Mouse (Mus musculus) kidney, postnatal 14 days (tissue): ENCODE data around the gene Ipo8.

Experiments used
- DNase-seq: peaks from one replicate; pipeline ENCODE4 v3.0.0; 2022; ENCODE audit warnings: mixed read lengths

Gene Ipo8

GRCm38 (mm10) chr6:148830748-148831727 is at the start of gene Ipo8:
Gene Ipo8 (minus strand): TSS chr6:148831467.
- DNase-seq: peak; percentile 95

- DNase-seq: no peak
Observed at GRCm38 (mm10) chr6:148873911-148874310, 42.6 kb upstream of the Ipo8 start.

- DNase-seq: no peak
Observed at GRCm38 (mm10) chr6:148845629-148846028, 14.4 kb upstream of the Ipo8 start.

GRCm38 (mm10) chr6:148841760-148842159 is 10.5 kb upstream of the Ipo8 start:
- DNase-seq: no peak

DNA sequence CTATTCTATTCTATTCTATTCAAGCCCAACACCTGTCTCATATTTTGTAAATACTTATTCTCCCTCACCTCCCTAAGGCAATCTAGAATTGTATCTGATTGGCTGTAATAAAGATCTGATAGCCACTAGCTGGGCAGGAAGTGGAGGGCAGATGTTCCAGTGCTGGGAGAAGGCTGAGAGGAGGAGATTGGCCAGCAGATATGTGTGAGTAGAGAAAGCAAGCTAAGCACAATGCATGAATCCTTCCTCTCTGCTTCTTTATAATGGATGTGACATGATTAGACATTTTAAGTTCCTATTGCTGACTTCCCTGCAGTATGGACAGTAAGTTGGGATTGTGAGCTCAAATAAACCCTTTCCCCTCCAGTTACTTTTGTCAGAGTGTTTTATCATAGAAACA is 7.2 kb upstream of the Ipo8 start:
- no peak for DNase-seq

- no peak for DNase-seq
Observed at GRCm38 (mm10) chr6:148831728-148832121, 458 bp upstream of the Ipo8 start.

DNA sequence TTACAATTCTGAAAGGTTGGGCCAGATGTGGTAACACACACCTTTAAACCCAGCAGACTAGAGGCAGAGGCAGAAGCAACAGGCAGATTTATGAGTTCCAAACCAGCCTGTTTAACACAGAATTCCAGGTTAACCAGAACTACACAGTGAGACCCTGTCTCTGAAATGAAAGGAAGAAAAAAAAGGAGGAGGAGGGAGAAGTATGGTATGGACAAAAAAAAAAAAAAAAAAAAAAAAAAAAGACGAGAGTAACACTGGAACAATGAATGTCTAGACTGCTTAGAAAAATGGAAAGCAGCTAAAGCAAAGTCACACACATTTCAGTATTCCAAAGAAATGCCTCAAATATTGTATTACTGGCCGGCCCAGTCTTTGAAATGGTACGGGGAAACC is 916 bp downstream of the Ipo8 start:
- DNase-seq: no peak

DNA sequence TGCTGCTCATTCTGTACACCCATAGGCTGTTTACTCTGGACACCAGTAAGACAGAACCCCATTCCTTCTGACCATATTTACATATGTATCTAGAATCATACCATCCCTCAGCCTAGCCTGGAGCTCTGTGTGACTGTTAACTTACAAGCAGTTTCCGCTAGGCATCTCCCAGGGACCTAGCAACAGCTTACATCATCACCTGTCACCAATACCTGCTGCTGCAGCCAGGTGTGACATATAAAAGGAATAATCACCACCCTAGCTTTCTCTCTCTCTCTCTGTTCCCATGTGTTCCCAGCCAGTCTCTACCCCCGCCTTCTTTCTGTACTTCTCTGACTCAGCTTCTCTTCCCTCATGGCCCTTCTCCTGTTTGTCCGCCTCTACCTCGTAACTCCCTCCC is 5.1 kb downstream of the Ipo8 start:
- peak; percentile 9 for DNase-seq

GRCm38 (mm10) chr6:148818624-148819343 is 12.5 kb downstream of the Ipo8 start:
- no peak for DNase-seq

GRCm38 (mm10) chr6:148816751-148817150 is 14.5 kb downstream of the Ipo8 start:
- DNase-seq: no peak

- no peak for DNase-seq
Observed at GRCm38 (mm10) chr6:148811117-148811516, 20.1 kb downstream of the Ipo8 start.

- DNase-seq: no peak
Observed at GRCm38 (mm10) chr6:148799773-148800172, 31.5 kb downstream of the Ipo8 start.

DNA sequence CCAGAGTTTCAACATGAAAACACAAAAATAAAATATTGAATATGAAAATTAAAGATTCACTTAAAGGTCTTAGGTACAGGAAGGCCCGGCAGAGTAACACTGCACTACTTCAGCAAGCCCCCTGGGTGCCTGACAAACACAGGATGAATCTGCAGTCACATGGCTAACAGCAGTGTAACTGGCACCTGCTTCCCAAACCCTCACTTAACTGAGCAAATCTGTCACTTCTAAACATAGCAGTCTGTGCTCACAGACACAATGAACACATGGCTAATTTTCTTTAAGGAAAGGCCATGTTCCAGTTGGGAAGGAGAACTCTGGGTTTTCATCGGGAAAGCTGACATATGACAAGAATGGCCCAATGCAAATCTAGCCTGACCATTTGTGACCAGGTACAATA is 36.1 kb downstream of the Ipo8 start:
- no peak for DNase-seq

DNA sequence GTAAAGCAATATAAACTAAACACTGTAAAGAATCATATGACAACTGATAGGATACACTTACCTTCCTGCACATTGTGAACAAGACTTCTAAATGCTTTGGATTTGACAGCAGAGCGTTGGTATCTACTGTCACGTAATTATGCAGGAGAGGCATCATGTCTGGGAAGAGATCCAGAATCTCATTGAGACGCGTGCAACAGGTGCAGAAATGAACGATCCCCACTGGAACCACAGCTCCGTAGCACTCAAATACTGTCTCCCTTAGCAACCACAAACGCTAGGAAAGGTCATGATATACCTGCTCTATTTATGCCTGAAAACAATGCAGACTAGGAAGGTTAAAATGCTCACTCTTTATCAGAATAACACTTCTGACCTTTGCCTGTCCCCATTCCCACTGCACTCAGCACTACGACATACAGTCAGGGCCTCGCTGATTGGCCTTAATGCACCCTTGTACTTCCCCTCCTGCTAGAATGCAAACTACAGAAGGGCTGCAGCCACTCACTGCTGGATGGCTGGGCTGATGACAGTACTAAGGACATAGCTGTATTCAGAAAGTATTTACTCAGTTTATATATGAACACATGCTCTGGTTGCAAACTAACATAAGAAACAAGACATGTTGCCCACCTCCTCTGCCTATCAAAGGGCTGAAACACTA is 42.1 kb downstream of the Ipo8 start:
- no peak for DNase-seq

- no peak for DNase-seq
Observed at GRCm38 (mm10) chr6:148786186-148786585, 45.1 kb downstream of the Ipo8 start.

GRCm38 (mm10) chr6:148784418-148784817 is 46.8 kb downstream of the Ipo8 start:
- no peak for DNase-seq

DNA sequence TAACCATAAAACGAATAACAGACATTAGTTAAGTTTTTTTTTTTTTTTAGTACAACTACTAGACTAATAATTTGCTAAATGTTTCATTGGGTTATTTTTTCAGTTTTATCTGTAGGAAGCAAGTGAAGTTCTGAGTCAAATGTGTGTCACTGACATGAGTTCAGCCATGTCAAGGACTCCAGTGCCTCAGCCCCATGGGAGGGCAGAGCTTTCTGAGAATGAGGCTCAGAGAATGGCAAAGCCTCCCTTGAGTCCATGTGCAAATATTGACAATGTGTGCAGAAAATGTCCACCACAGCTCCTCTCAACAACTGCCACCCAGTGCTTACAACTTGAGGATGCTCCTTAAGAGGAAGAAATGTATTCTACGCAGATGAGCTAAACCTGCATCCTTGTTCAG is 55.0 kb downstream of the Ipo8 start:
- DNase-seq: no peak

- DNase-seq: no peak
Observed at GRCm38 (mm10) chr6:148771423-148771822, 59.8 kb downstream of the Ipo8 start.

GRCm38 (mm10) chr6:148768419-148768818 is 62.8 kb downstream of the Ipo8 start:
- no peak for DNase-seq

- DNase-seq: no peak
Observed at GRCm38 (mm10) chr6:148767228-148767627, 64.0 kb downstream of the Ipo8 start.

DNA sequence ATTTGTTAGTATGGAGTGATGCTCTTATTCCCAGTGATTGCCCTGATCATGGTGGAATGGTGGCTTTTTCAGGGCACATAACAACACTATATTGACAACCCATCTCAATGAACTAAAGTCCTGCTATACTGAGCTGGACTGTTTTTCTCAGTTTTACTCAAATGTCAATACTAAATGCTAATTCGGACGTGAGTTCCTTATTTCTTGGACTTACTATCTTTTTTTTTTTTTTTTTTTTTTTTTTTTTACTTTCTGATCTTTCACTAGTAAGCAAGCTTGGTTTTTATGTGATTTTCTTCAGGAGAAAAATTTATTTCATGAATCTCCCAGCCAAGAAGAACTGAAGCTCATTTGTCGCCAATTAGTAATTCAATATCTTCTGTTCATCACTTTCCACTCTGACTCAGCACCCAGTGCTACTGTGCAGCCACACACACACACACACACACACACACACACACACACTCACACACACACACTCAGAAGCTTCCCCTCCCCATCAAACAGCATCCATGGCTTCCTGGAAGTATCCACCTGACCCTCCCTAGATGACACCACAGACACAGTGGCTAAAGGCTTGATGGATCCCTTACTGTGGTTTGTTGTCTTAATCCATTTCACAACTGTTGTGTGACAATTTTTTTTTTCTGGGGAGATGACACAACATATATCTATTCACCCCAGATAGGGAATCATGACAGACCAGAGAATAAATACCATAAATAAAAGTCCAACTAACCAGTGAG is 69.1 kb downstream of the Ipo8 start:
- DNase-seq: no peak

- DNase-seq: no peak
Observed at GRCm38 (mm10) chr6:148761475-148761874, 69.8 kb downstream of the Ipo8 start.

GRCm38 (mm10) chr6:148756535-148756934 is 74.7 kb downstream of the Ipo8 start:
- DNase-seq: no peak
